Mouse (Mus musculus) neutrophil, adult 5-6 weeks (primary cell): Measurements from ENCODE around the gene Hemgn. TPM values are rescaled to one million over a fixed set of nuclear protein-coding genes. Genes with fewer than 3 reads are reported as not detected.
A peak's percentile ranks its signal among the peaks of the same experiment; 100 is the strongest.

Experiments used
- ATAC-seq: fragments of 151-379, 151-347 bp; 2 replicates; pipeline ENCODE4 v1.8.0; 2017; ENCODE audit warnings: mild to moderate bottlenecking, moderate TSS enrichment; ENCODE audit not compliant: insufficient number of reproducible peaks, poor library complexity, low FRiP score, severe bottlenecking; ENCODE audit errors: extremely low read depth
- total RNA-seq: library from RNA; stranded (forward); fragments of 200-1000 nt; gene quantifications from 2 replicates; pipeline ENCODE4 v1.2.3, GENCODE M21; 2017

Hemgn gene
- total RNA-seq, 1 experiment from 2014 or later, result 0.47 TPM

- ATAC-seq, result no peak
These were observed 44.2 kb downstream of the Hemgn start for GRCm38 (mm10) chr4:46369070-46369469.

- no peak for ATAC-seq
These were observed 45.8 kb downstream of the Hemgn start for GRCm38 (mm10) chr4:46367487-46367959.

- no peak for ATAC-seq
These were observed 48.9 kb downstream of the Hemgn start for GRCm38 (mm10) chr4:46364360-46364759.

- ATAC-seq, result no peak
These were observed 52.0 kb downstream of the Hemgn start for GRCm38 (mm10) chr4:46361258-46361657.

GRCm38 (mm10) chr4:46359539-46360253, 53.6 kb downstream of the Hemgn start:
- 0 out of 2 replicates have a peak, but pooled peaks have one; percentile 33 for ATAC-seq

- ATAC-seq, result peak; percentile 47; the same call in 1 of the 2 replicates
These were observed 56.8 kb downstream of the Hemgn start for GRCm38 (mm10) chr4:46356351-46357133.

GRCm38 (mm10) chr4:46353045-46353444, 60.3 kb downstream of the Hemgn start:
- ATAC-seq, result no peak

- no peak for ATAC-seq
These were observed 63.8 kb downstream of the Hemgn start for GRCm38 (mm10) chr4:46349530-46349929.

- ATAC-seq, result no peak
These were observed 64.4 kb downstream of the Hemgn start for GRCm38 (mm10) chr4:46348897-46349296.

GRCm38 (mm10) chr4:46347580-46348515, 65.5 kb downstream of the Hemgn start:
- ATAC-seq, result no peak

GRCm38 (mm10) chr4:46347141-46347540, 66.2 kb downstream of the Hemgn start:
- no peak for ATAC-seq

GRCm38 (mm10) chr4:46346221-46346620, 67.1 kb downstream of the Hemgn start:
- ATAC-seq, result no peak

GRCm38 (mm10) chr4:46345773-46346100, 67.6 kb downstream of the Hemgn start:
- ATAC-seq, result no peak

- no peak for ATAC-seq
These were observed 68.1 kb downstream of the Hemgn start for GRCm38 (mm10) chr4:46345056-46345772.

- ATAC-seq, result no peak
These were observed 69.0 kb downstream of the Hemgn start for GRCm38 (mm10) chr4:46344288-46344687.
